Mouse (Mus musculus) retina, adult 2 months (tissue): ENCODE measurements around the gene Ywhah.

ENCODE experiments used
- DNase-seq: peaks from one replicate; pipeline ENCODE4 v3.0.0-alpha.2; 2012; ENCODE audit warnings: low read depth, low spot score

The Ywhah gene

DNA sequence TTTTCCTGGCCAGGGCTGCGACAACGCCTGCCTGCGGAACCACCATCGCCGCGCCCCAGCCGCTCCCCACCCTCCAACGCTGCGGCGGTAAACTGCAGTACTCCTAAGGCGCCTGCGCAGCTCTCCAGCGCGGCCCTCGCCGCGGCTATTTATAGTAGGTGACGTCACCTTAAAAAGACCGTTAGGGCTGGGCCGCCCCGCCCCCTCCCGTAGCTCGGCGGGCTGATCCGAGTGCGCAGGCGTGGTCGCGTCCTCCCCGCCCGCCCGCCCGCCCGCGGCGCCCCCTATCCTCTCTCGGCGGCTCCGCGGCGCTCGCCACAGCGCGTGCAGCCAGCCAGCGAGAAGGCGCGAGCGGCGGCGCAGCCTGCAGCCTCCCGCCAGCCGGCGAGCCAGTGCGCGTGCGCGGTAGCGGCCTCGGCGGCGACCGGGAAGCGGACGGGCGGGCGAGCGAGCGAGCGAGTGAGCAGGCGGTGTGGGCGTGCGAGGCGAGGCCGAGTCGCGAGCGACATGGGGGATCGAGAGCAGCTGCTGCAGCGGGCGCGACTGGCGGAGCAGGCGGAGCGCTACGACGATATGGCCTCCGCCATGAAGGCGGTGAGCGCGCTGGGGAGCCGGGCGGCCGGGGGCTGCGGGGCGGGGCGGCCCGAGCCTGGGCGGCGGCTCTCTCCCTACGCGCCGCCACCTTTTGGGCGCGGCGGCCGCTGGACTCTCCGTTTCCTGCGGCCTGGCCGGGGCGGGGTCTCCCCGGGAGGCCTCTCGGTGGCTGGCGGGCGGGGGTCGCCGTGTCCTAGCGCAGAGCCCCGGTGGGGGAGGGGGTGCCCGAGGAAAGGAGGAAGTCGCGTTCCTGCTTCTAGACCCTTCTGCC lies at the start of gene Ywhah:
TSS of gene Ywhah (plus strand) at position 256 of the 865 bp plus-strand sequence.
- peak; percentile 95 for DNase-seq

DNA sequence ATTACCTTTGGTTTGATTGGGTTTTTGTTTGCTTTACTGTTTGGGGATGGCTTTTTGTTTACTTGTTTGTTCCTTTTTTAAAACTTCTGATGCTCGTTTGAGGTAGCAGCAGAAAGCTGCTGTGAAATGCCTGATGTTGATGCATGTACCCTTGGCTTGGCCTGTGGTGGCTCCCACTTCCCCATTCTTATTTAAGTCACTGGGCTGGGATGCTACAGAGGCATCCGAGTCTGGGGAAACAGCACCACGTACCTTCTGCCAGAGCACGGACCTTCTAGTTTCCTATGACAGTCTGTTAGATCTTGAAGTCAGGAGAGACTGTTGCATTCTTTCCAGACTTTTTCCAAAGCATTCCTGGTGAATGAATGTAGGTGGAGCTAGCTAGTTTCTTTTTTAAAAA lies 42.1 kb upstream of the Ywhah start:
- no peak for DNase-seq

DNA sequence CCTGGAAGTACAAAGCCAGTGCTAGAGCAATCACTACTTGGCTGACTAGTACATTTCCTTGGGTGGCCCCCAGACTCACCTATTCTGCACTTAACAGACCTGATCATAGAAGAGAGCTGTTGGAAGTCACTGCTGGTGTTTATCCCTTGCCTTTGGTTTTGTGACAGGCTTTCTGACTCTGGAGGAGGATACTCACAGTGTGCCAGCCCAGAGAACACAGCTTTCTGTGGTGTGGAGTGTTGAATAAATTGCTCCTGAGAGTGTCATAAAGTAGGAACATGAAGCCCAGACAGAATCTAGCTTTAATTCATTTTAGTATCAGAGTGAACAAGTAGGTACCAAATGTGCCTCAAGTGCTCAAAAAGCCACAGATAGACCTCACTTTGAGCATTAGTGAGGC lies 41.4 kb upstream of the Ywhah start:
- no peak for DNase-seq

DNA sequence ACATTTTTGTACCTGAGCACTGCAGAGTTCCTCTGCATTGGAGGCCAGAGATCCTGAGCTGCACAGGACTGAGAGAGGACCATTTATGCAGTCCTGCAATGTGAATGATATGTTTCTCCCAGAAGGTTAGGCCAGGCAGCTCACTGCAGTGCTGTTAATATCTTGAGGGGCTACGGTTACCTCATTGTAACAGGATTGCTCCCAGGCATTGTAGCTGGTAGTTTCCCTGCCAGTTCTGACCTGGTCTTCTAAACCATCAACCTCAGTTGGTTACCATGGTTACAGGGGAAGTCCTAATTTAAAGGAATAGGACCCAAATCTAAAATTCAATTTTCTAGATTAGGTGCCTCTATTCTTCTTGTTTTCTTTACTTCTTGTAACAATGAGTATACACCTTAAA lies 33.2 kb upstream of the Ywhah start:
- DNase-seq: no peak

DNA sequence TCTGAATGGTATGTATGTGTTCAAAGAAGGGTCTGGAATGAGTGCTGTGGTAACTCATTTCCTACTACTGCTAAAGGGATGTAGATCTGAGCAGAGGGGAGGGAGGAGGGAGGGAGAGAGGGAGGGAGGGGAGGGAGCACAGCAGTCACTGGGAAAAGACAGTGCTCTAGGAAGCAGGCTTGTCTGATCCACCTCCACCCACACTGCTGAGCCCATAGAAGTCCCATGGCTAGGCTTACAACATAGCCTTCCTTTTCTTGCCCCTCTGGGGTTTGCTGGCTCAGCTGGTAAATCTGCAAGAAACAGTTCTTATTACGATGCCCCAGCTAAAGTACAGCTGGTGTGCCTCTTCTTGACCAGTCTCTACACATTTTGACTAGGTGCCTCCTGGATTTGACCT lies 30.7 kb upstream of the Ywhah start:
- DNase-seq: no peak

DNA sequence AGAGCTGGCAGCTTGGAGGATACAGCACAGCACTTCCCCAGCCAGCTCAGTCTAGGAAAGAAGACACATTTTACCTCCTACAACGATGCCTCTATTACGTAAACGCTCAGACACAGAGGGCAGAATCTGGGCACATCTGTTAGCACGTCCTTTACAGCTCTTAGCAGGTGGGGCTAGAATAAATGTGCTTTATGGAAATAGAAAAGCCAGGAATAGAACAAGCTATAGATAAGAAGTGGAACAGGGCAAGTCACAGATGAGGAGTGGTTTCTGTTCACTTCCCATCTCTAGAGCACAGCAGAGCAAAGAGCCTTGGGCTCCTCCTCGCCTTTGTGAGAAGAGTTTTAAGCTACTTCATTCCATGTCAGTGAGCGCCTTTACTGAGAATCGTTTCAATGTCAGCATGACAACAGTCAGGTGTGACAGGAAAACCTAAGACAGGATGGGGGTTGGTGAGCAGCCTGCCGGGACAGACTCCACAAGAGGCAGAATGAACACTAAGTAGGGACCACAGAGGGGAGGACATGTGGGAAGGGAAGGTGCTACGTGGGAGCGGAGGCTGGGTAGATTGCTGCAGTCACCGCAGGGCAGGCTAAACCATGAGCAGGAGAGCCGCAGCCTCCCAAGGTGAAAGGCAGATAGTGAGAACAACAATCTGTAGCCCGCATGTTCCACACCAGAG lies 28.5 kb upstream of the Ywhah start:
- DNase-seq: no peak

DNA sequence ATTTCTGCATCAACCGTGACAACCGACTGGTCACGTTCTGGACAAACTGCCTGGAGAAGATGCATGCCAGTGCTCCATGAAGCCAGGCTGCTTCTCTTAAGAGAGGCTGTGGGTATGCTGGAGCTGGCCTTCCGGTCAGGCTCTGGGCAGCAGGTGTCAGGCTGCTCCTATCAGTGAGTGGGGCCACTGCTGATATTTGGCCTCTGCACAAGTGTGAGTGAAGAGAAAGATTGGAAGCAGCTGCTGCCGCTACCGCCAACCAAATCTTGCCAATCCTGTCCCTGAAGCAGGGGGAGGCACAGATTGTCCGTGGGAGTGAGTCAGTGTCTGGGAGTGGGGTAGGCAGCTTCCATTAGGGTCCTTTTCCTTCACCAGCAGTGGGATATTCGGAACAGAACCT lies 27.5 kb upstream of the Ywhah start:
- DNase-seq: no peak

DNA sequence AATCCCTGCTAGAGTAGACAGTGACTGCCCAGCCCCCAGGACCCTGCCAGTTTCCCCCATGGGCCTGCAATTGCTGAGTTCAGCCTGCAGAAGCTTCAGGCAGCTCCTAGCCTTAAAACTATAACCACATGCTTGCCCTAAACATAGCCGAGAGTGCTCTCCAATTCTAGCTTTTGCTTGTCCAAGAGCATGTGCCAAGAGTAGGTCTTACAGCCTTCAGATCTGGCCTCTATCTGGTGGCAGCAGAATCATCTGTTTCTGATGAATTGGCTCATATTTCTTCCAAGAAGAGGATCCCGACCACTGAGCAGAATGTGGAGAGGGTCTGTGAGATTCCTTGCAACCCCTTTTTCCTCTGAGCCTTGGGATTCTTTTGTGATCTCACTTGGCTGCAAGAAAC lies 24.1 kb upstream of the Ywhah start:
- DNase-seq: no peak

DNA sequence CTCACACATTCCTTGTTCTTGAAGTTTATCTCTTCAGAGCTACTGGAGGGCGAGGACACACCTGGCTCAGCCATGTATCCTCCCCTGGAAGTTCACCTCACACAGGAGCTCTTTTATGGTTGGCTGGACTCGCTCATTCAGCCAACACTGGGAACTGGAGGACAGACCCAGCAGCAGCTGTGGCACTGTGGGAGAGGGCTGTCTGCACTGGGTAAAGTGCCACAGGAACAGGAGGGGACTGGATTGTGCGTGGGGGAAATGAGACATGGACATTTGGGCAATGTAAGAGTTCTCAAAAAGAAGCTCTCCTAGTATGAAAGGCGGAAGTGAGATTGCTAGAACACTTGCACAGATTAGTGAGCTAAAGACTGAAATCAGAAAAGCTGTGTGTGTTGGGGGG lies 22.9 kb upstream of the Ywhah start:
- no peak for DNase-seq

DNA sequence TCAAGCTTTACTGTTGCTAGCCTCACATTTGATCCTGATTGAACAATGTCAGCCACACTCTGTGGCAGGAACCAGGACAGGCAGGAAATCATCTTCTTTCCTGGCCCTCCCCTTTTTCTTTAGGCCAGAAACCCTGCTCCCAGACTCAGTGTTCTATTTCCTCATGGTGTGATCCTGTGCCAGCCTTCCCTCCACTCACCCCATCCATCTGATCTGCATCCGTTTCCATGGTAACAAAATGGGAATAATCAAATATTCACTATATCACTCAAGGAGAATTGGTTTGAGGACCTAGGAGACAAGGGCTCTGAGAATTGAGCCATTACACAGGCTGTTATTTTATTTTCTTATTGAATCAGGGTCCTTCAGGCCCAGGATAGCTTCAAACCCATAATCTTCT lies 22.1 kb upstream of the Ywhah start:
- DNase-seq: no peak

DNA sequence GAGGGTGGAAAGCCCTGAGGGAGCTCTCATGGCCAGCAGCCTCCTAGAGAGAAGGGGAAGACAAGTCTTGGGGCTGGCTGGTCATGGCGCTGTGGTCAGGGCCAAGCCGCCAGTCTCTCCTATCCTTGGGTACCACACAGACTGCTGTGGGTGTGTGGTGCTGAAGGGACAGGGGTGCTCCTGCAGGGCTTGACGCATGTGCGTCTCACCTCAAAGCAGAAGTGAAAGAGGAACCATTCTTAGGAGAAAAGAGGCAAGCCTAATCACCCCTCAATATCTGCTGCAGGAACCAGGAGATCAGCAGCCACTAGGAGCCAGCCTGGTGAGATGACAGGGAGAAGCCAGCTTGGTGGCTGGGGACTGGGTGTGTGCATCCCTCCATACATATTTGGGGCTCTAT lies 20.9 kb upstream of the Ywhah start:
- DNase-seq: no peak

DNA sequence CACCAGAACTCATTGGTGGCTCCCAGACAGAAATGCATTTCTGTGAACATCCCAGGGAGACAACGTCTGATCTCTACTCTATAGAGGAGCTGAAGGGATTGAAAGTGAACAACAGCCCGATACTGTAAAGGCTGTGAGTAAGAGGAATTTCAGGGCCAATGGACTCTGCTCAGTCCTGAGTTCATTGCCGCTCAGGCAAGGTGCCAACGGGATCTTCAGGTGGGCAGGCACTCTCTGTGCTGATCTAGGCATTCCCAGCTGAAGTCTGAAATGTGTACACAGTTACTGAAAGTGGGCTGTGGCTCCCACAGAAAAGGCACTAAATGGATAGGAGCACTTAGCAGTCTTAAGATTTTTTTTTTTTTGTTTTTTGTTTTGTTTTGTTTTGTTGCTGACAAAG lies 19.8 kb upstream of the Ywhah start:
- no peak for DNase-seq

DNA sequence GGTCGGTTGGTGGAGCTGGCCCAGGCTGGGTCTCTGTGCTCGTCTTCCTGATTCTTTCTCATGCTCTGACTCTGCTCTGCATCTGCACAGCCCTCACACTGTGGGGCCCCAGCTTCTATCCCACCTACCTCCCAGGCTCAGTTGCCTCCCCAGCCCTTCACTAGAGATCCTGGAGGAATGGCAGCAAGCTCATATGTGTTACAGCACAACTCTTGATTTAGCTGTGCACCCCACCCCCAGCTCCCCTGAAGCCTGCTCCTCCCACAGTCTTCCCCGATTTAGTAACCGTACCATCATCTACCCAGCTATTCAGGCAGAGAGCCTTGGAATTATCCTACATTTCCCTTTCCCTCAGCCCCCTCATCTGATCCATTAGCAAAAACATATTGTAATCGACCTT lies 17.5 kb upstream of the Ywhah start:
- DNase-seq: no peak

DNA sequence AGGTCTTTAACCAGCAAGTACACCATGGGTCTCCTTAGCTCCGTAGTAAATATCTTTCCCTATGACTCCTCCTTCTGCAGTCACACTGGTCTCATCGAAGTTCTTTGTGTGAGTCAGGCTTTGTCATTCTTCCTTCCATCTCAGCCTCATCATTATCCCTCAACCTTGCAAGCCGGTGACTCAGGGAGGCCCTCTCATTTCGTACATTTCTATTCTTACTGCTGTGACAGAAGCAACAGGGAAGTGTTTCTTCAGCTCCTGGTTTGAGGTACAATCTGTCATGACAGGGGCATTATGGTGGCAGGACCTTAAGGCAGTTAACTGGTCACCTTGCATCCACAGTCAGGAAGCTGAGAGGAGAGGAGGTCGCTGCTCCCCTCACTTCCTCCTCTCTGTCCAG lies 15.8 kb upstream of the Ywhah start:
- no peak for DNase-seq

DNA sequence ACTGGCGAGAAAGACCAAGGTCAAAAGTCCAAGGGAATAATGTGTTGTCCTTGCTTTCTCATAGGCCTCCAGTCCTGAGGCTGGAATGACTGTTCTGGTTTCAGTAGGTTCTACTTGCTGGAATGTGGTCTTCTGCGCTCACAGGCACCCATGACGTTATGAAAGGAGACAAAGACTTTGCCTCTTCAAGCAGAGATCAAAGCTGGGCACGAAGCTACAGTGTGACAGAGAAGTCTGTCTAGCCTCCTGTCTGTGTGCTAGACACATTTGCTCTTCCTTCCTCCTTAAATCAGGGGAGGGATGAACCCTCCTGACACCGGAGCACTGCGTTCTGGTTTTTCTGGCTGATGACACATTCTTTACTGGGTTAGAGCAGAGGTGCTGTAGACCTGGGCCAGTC lies 15.1 kb upstream of the Ywhah start:
- DNase-seq: no peak

DNA sequence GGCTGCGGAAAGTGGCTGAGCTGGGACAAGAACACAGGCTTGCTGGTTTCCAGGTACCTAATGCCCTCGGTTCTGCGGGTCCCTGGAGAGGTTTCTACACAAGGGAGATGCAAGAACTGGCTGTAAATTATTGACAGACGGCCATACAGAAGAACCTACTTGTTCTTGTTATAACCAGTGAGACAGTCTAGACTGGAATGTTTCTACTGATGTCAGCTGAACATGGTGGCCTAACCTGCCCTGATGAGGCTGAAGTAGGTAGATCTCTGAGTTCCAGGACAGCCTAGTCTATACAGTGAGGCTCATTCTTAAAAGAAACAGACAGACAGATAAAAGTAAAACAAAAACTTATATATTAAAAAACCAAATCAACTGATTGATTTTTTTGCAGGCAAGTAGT lies 14.5 kb upstream of the Ywhah start:
- DNase-seq: no peak

DNA sequence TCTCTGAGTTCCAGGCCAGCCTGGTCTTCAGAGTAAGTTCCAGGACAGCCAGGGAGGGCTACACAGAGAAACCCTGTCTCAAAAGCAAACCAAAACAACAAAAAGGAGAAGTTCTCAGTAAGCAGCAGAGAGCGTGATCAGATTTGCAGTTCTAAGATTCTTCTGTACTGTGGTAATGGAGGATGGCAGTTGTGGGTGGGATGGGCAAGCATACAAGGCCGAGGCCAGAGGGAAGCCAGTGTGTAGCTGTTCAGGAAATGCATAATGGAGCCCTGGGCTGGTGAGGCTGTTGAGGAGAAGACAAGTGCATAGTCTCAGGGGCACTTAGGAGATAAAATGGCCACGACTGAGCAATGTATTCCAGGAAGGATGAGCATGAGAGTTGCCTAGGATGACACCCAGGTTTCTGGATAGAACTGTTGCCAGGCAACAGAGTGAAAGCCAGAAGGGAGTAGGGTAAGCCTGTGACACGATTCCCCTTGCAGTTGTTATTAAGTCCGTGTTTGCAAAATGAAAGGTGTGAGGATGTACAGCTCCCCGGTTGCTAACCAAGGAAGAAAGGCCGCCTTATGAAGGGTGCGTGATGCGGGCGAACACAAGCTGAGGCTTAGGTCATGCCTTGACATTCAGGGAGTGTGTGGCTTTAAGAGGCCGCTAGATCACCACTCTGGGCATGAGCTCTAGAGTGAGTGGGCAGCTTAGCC lies 13.0 kb upstream of the Ywhah start:
- DNase-seq: no peak

DNA sequence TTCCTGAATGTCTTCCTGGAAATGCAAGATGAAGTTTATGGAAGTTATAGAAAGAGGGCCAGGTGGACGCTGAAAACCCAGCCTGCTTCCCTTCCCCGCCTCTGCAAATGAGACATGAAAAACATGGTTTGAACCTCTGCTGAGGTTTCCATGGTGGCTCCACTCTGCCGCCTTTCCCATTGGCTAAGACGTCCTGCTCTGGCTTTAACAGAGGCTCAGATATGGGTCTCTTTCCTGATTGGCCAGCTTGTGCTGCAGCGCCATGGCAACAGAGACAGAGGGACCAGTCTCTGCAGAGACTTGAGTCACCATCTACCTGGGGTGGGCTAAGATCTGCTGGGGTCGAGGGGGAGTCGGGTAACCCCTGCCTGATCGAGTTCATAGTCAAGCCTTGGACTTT lies 11.9 kb upstream of the Ywhah start:
- DNase-seq: no peak

DNA sequence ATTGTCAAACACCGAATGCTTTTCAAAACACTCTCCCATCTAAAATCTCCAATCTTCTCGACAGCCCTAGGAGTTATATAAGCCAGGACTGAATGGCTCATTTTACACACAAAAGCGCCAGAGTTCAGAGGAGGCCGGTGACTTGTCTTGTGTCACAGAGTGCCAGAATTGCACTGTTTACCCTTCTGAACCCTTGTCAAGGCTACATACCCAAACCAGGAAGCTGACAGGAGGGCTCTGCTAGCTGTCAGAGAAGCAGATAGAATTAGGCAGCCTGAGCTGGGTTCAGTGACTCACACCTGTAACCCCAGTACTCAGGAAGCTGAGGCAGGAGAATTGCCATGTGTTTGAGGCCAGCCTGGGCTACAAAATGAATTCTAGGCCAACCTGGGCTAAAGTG lies 11.2 kb upstream of the Ywhah start:
- no peak for DNase-seq

DNA sequence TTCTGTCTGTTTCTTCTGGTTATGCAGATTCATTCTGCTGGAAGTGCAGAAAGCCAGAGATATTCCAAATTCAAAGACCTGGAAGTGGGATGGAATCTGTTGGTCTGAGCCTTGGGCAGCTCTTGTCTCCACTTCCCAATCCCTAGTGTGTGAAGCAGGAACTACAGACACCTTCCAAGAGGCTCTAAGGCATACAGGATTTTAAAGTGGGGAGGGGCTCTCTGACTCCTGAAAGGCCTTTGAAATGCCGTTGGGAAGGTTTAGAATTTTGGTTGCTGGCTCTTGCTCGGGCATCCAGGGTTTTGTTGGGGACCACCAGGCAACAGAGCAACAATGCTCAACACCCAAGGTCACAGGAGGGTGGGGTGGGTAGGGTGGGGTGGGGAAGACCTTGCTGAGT lies 9.3 kb upstream of the Ywhah start:
- no peak for DNase-seq

DNA sequence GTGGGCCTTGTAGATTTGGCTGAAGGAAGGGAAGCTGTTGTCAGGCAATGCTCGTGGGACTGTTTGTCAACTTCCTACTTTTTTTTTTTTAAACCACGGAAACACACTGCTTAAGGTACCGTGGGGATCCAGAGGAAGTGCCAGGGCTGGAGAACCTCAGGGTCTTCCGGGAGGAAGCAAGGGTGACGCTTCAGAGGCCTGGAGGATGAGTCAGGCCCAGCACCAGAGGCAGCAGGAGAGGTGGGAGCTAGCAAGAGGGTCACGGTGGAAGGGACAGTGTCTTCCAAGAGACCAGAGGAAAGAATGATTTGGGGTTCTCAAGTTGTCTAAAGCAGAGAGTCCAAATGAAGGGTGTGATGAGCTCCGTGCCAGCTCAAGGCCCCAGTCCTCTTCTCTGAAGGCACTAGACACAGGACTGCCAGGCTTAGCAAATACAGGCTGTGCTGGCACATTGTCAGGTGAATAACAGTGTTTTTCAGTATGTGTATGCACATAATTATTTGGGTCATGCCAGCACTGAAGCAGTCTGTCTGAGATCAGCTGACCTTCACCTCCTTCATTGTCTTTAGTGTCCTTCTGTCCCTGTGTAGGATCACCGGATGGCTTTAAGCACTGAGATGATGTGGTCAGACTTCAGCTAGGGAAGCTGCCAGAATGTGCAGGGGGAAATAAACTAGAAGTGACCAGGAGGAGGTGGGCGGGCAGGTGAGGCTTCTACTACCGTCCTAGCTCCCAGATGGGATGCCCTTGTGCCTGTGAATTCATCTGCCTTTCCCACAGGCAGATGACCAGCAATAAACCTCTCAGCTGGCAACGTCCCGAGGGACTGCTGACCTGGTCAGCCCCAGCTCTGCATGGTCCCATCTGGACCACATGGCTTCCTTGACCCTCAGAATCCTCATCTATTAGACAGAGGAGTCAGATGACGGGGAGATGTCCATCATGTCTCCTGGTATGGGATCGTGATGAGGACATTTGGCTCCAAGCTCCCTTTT lies 8.5 kb upstream of the Ywhah start:
- no peak for DNase-seq
